Mouse (Mus musculus): ENCODE data around the gene Ahnak.

DNA sequence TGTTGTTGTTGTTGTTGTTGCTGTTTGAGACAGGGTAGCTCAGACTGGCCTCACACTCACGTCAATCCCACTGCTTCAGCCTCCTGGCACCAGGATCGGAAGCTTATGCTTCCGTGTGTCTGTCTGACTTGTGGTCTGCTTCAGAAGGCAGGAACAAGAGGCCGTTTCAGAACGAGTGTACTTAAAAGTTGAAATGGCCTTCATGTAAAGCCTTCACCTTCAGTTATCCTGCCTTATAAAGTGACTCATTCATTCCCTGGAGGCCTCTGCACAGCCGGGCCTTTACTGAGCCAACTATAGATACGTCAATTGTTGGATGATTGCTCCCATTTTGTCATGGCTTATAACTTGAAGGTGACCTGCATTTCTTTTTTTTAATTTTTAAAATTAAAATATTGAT, 70.3 kb downstream of the Ahnak start:
- TF ChIP-seq CTCF (IDR thresholded peaks at IDR 0.05; ENCODE audit: low read depth) (no peak), EP300 (IDR thresholded peaks at IDR 0.05; ENCODE audit: low read depth) (no peak)
